Mouse (Mus musculus) forebrain, embryonic 13.5 days (tissue): ENCODE measurements around the gene Slc6a9. TPM values are rescaled to one million over a fixed set of nuclear protein-coding genes. Genes with fewer than 3 reads are reported as not detected.

Experiments
- ATAC-seq: fragments of 200-750 bp; cut with Nextera tagmentation; 2 replicates; pipeline ENCODE4 v1.8.0; 2017
- H3K27ac ChIP-seq: fragments of 300-500 bp; sonication (generic); 2 replicates; pipeline ENCODE4 v1.5.1; 2015; ENCODE audit warnings: inconsistent platforms, mild to moderate bottlenecking, moderate library complexity
- H3K27me3 ChIP-seq: fragments of 300-500 bp; sonication (generic); 2 replicates; pipeline ENCODE4 v1.6.1; 2015; ENCODE audit warnings: mild to moderate bottlenecking, inconsistent platforms
- H3K36me3 ChIP-seq: fragments of 300-500 bp; sonication (generic); 2 replicates; pipeline ENCODE4 v1.6.1; 2015; ENCODE audit warnings: mild to moderate bottlenecking, inconsistent platforms; ENCODE audit not compliant: poor library complexity, severe bottlenecking
- H3K4me1 ChIP-seq: fragments of 300-500 bp; sonication (generic); 2 replicates; pipeline ENCODE4 v1.6.1; 2015; ENCODE audit warnings: inconsistent platforms
- H3K4me2 ChIP-seq: fragments of 300-500 bp; sonication (generic); 2 replicates; pipeline ENCODE4 v1.6.1; 2015; ENCODE audit warnings: inconsistent platforms, mild to moderate bottlenecking, moderate library complexity
- H3K4me3 ChIP-seq: fragments of 300-500 bp; sonication (generic); 2 replicates; pipeline ENCODE4 v1.5.1; 2015; ENCODE audit warnings: mild to moderate bottlenecking, inconsistent platforms
- H3K9ac ChIP-seq: fragments of 300-500 bp; sonication (generic); 2 replicates; pipeline ENCODE4 v1.6.1; 2015; ENCODE audit warnings: mild to moderate bottlenecking, inconsistent platforms
- H3K9me3 ChIP-seq: fragments of 300-500 bp; sonication (generic); replicated peaks from 2 replicates; pipeline ENCODE4 v1.6.1; 2016; ENCODE audit warnings: inconsistent platforms
- WGBS: fragments of 180-500 bp; shearing (Covaris S2); methylation state at CpG from one replicate; pipeline ENCODE4 v1.1.7; 2015; 5-methylcytosine and 5-hydroxymethylcytosine counted together
- polyA plus RNA-seq: library from polyadenylated mRNA; unstranded; fragments of >200 nt; fragmentation: Nextera tagmentation; extraction: Ambion mirVana; gene quantifications from 2 replicates; pipeline ENCODE4 v1.2.1, GENCODE M21; 2015

The Slc6a9 gene
- polyA plus RNA-seq, 1 experiment from 2014 or later: 7.9 TPM

DNA sequence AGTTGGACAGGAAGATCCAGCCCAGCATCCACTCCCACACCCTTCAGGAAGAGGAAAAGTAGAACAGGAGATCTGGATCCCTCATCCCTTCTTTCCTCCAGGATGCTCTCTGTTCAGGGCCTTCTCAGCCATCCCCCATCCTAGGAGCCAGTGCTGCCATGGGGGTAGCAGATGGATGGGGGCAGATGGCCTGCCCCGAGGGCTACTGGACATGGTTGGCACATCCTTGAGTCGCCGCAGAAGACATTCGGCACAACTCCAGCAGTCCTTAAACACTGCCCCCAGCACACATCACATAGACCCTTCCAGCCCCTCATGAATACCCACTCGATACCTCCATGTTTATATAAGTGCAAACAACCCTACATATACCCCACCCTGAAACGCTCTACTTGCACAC is 61.7 kb downstream of the Slc6a9 start:
- Histone ChIP-seq H3K4me3 (no peak overlapping the region), H3K9ac (no peak overlapping the region), H3K4me2 (no peak overlapping the region), H3K4me1 (peaks cover 8% of the 10 kb centered on the region), H3K9me3 (no peaks in the 10 kb centered on the region), H3K27me3 (no peaks in the 10 kb centered on the region), H3K36me3 (peaks cover 71% of the 10 kb centered on the region), H3K27ac (no peak overlapping the region)
- no peak for ATAC-seq
- 98% methylated on average over 6 of the region's 6 CpGs for WGBS

- H3K36me3 ChIP-seq: peaks cover 92% of the 10 kb centered on the region
- ATAC-seq: no peak
- WGBS: 88% methylated on average over 3 of the region's 3 CpGs
- no peaks in the 10 kb centered on the region for H3K9me3 ChIP-seq
- H3K27ac ChIP-seq: no peak overlapping the region
- H3K4me3 ChIP-seq: no peak overlapping the region
- H3K4me2 ChIP-seq: no peak overlapping the region
- no peaks in the 10 kb centered on the region for H3K27me3 ChIP-seq
- no peaks in the 10 kb centered on the region for H3K4me1 ChIP-seq
- H3K9ac ChIP-seq: no peak overlapping the region
Observed at GRCm38 (mm10) chr4:117898111-117898510, 63.8 kb downstream of the Slc6a9 start.

- no peak overlapping the region for H3K9ac ChIP-seq
- no peak overlapping the region for H3K4me3 ChIP-seq
- no peaks in the 10 kb centered on the region for H3K9me3 ChIP-seq
- ATAC-seq: no peak
- H3K36me3 ChIP-seq: peaks cover 74% of the 10 kb centered on the region
- no peak overlapping the region for H3K27ac ChIP-seq
- no peak overlapping the region for H3K4me2 ChIP-seq
- no peaks in the 10 kb centered on the region for H3K27me3 ChIP-seq
- WGBS: 87% methylated on average over 10 of the region's 10 CpGs
- H3K4me1 ChIP-seq: peaks cover 15% of the 10 kb centered on the region
Observed at GRCm38 (mm10) chr4:117904094-117904493, 69.8 kb downstream of the Slc6a9 start.

DNA sequence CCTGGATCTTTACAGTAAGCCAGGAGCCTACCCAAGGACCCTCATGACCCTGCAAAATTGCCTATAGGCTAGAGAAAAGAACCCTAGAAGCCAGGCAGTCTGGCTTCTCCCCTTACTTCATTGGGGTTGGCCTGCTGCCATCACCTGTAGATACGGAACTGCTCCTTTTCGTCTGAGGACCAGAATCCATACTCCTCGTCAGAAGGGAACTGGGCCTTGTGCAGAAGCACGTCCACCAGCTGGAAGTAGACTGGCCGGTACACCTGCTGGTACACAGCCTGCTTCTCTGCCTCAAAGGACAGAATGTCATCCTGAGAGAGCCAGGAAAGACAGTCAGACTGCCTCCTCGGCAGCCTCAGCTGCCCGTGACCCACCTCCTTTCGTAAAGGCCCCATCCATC is 70.5 kb downstream of the Slc6a9 start:
- H3K9me3 ChIP-seq: no peaks in the 10 kb centered on the region
- H3K9ac ChIP-seq: no peak overlapping the region
- no peak for ATAC-seq
- H3K4me3 ChIP-seq: no peak overlapping the region
- no peak overlapping the region for H3K27ac ChIP-seq
- no peak overlapping the region for H3K4me2 ChIP-seq
- peaks cover 22% of the 10 kb centered on the region for H3K4me1 ChIP-seq
- H3K36me3 ChIP-seq: peaks cover 67% of the 10 kb centered on the region
- WGBS: 92% methylated on average over 8 of the region's 8 CpGs
- no peaks in the 10 kb centered on the region for H3K27me3 ChIP-seq

GRCm38 (mm10) chr4:117906196-117906595 is 71.9 kb downstream of the Slc6a9 start:
- Histone ChIP-seq H3K36me3 (peaks cover 57% of the 10 kb centered on the region), H3K27ac (no peak overlapping the region), H3K27me3 (no peaks in the 10 kb centered on the region), H3K9me3 (no peaks in the 10 kb centered on the region), H3K9ac (no peak overlapping the region), H3K4me2 (no peak overlapping the region), H3K4me1 (peaks cover 36% of the 10 kb centered on the region), H3K4me3 (no peak overlapping the region)
- WGBS: 93% methylated on average over 3 of the region's 3 CpGs
- ATAC-seq: no peak

DNA sequence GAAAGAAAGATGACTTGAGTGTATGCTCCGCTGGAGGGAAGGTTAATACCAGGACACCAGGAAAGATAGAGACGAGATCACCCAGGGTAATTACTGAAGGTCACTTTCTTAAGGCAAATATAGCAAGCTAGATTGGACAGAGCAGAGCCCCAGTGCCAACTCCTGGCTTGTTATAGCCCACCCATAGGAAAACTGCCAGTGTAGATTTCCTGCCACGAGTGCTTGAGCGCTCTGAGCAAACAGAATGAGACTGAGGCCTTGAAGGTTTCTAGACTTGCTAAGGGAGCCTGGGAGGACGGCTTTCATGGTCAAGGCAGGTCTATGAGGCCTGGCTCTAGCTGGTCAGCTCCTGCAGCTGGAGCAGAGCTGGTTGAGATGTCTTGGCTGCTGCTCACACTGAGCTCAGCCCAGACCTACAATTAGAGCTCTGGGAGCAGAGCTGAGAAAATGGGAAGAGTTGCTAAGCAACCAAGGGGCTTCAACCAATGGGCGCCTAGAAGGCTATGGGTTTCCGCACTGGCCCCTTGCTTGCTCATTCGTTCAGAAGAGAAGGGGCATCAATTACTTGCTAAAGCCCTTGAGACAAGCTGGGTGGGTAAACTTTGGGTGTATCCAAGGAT is 74.6 kb downstream of the Slc6a9 start:
- Histone ChIP-seq H3K4me2 (peak overlapping the region; percentile 56), H3K27me3 (no peaks in the 10 kb centered on the region), H3K4me1 (peaks cover 63% of the 10 kb centered on the region), H3K27ac (peak overlapping the region; percentile 83), H3K9me3 (no peaks in the 10 kb centered on the region), H3K36me3 (peaks cover 45% of the 10 kb centered on the region), H3K4me3 (peak overlapping the region; percentile 26), H3K9ac (peak overlapping the region; percentile 48)
- 52% methylated on average over 8 of the region's 8 CpGs for WGBS
- ATAC-seq: peak; percentile 88

DNA sequence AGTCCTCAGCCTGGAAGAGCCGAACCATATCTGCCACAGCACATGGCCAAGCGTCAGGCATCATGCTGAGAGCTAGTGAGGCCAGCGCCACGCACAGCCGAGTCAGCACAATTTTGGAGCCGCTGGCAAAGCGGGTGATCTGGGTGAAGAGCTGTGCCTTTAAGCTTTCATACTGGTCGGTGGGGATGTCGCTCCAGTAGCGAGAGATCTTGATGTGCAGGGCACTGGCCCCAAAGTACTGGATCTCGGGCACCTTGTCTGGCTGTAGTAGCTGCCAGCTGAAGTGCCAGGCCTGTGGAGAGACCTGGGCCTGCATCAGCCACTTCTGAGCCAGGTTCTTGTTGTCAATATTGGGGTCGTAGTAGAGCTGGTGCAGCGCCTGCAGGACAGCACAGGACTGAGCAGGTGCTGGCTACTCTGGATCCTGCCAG is 77.8 kb downstream of the Slc6a9 start:
- WGBS: 88% methylated on average over 13 of the region's 13 CpGs
- Histone ChIP-seq H3K36me3 (peaks cover 19% of the 10 kb centered on the region), H3K9me3 (no peaks in the 10 kb centered on the region), H3K9ac (peak overlapping the region; percentile 94; the same call in 1 of the 2 replicates), H3K27me3 (no peaks in the 10 kb centered on the region), H3K4me3 (no peak overlapping the region), H3K27ac (no peak overlapping the region), H3K4me2 (peak overlapping the region; percentile 100), H3K4me1 (peaks cover 75% of the 10 kb centered on the region)
- no peak for ATAC-seq

GRCm38 (mm10) chr4:117912685-117913273 is 78.5 kb downstream of the Slc6a9 start:
- H3K4me2 ChIP-seq: peak overlapping the region; percentile 100
- WGBS: 73% methylated on average over 7 of the region's 7 CpGs
- peak overlapping the region; percentile 94 for H3K9ac ChIP-seq
- no peak for ATAC-seq
- H3K9me3 ChIP-seq: no peaks in the 10 kb centered on the region
- H3K4me1 ChIP-seq: peaks cover 73% of the 10 kb centered on the region
- H3K27ac ChIP-seq: peak overlapping the region; percentile 0; the same call in 1 of the 2 replicates
- no peaks in the 10 kb centered on the region for H3K27me3 ChIP-seq
- H3K36me3 ChIP-seq: peaks cover 19% of the 10 kb centered on the region
- H3K4me3 ChIP-seq: peak overlapping the region; percentile 86

- Histone ChIP-seq H3K4me3 (peak overlapping the region; percentile 86), H3K9me3 (no peaks in the 10 kb centered on the region), H3K4me2 (peak overlapping the region; percentile 100), H3K4me1 (peaks cover 66% of the 10 kb centered on the region), H3K27ac (peak overlapping the region; percentile 0; the same call in 1 of the 2 replicates), H3K9ac (peak overlapping the region; percentile 94), H3K36me3 (peaks cover 19% of the 10 kb centered on the region), H3K27me3 (no peaks in the 10 kb centered on the region)
- WGBS: 39% methylated on average over 3 of the region's 3 CpGs
- ATAC-seq: no peak
Observed at GRCm38 (mm10) chr4:117913421-117913820, 79.1 kb downstream of the Slc6a9 start.

DNA sequence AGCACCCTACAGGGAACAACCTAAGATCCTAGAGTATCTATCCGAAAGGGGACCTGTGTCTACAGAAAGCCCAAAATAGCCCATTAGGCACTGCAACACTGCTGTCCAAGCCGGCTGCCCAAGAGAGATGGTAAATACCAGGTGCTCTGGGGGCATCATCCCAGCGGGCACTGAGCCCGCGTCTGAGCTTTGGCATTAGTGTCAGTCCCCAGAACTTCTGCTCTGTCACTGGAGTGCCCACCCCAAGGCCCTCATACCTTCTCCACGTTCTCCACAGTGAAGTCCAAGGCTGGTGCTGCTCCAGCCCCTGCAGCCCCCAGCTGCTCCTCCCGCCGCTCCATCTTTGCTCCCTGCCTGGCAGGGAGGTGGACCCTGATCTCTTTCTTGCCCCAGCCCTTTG is 79.7 kb downstream of the Slc6a9 start:
- no peak for ATAC-seq

DNA sequence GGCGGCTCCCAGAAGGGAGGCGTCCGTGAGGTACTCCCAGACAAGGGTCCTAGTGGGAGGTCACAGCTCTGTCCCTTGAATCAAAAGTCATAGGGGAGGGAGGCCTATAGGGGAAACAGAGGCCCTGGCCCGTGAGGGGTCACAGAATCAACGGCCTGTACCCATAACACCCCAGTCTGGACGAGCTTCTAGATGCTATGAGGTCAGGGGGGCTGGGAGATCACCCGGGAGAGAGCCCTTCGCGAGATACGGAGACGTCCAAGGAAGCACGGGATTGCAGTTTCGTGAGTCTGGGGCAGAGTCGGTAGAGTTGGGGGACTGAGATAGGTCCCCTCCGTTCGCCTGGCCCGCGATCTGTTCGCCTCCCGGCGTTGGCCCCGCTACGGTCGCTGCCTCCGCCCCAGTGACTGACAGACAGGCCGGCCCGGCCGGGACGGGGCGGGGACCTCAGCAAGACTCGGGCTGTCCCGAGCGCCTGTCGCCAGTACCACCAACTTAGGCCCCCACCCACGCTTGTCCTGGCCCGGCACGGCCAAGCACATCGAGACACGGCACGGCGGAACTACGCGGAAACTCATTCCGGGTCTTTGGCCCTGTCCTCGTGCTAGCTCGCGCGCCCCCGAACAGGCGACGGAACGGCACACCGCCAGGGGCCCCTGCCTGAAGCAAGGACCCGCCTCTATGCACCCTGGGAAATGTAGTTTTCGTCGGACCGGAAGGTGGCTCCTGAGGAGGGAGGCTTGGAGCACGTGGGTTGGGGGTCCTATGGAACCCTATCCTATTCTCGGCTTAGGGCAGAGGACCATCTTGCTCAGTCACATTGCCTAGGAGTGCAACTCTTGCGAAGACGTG is 80.5 kb downstream of the Slc6a9 start, which contains the start of gene Ipo13:
TSS of gene Ipo13 (minus strand) at position 409 of the 852 bp plus-strand sequence.
- peak within 1 kb of the TSS; percentile 100 for H3K4me2 ChIP-seq
- peaks cover 52% of the 10 kb centered on the region for H3K4me1 ChIP-seq
- H3K27me3 ChIP-seq: no peaks in the 10 kb centered on the region
- H3K4me3 ChIP-seq: peak within 1 kb of the TSS; percentile 86
- H3K9me3 ChIP-seq: no peaks in the 10 kb centered on the region
- ATAC-seq: peak; percentile 98
- peaks cover 19% of the 10 kb centered on the region for H3K36me3 ChIP-seq
- WGBS: under 1% methylated on average over 61 of the region's 61 CpGs
- H3K27ac ChIP-seq: peak within 1 kb of the TSS; percentile 78
- peak within 1 kb of the TSS; percentile 94 for H3K9ac ChIP-seq

More for the DNA sequence above, 79.7 kb downstream of the Slc6a9 start:
- Histone ChIP-seq H3K36me3 (peaks cover 19% of the 10 kb centered on the region), H3K27ac (peak overlapping the region; percentile 78; the same call in 1 of the 2 replicates), H3K4me2 (peak overlapping the region; percentile 100), H3K9me3 (no peaks in the 10 kb centered on the region), H3K9ac (peak overlapping the region; percentile 94), H3K4me3 (peak overlapping the region; percentile 86), H3K27me3 (no peaks in the 10 kb centered on the region), H3K4me1 (peaks cover 60% of the 10 kb centered on the region)
- 17% methylated on average over 8 of the region's 8 CpGs for WGBS
